Mouse (Mus musculus): ENCODE measurements around the gene Slc44a4.
"Not testable (repeated sequence)": the region's sequence is repeated elsewhere in the genome, so short reads cannot be mapped to it uniquely, and the experiment has no call there.

DNA sequence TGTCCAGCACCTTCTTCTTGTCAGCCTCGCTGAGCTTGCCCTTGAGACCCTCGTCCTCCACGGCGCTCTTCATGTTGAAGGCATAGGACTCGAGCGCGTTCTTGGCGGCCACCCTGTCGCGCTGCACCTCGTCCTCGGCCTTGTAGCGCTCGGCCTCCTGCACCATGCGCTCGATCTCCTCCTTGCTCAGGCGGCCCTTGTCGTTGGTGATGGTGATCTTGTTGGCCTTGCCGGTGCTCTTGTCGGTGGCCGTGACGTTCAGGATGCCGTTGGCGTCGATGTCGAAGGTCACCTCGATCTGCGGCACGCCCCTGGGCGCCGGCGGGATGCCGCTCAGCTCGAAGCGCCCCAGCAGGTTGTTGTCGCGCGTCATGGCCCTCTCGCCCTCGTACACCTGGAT lies 43.0 kb downstream of the Slc44a4 start:
- TF ChIP-seq CTCF (IDR thresholded peaks at IDR 0.05; ENCODE audit: borderline replicate concordance, control insufficient read depth, extremely low read depth, insufficient read depth, low read length, poor library complexity); POLR2A (IDR thresholded peaks at IDR 0.05; ENCODE audit: control insufficient read depth, extremely low read depth, insufficient read depth, low read length, poor library complexity): not testable (repeated sequence)
